Comparison of ENCODE assay signal across 12 mouse cellular contexts in genomic region chr13:56770786-56771185, GRCm38 (mm10). TPM values are rescaled to one million over a fixed set of nuclear protein-coding genes. Genes with fewer than 3 reads are reported as not detected.
DNase-seq lines count a peak whose midpoint lies in the region; ATAC-seq and TF ChIP-seq lines count a peak whose summit lies in the region.
"Had no signal": no experiment of that assay in that cellular context is flagged by ENCODE, and none has a peak within 500 bp of the region (broad histone marks: within the 10 kb centered on the region; RNA-seq: fewer than 3 reads in every experiment).

No protein-coding gene starts in this region.

- no peak overlapping the region for H3K27ac ChIP-seq in gastrocnemius, adult 2 months
- H3K27ac ChIP-seq in lung, embryonic 14.5 days (ENCODE audit: low read depth), result 0 out of 2 replicates have a peak overlapping the region, but pooled peaks have one; percentile 11
- H3K27ac ChIP-seq in forebrain, embryonic 11.5 days (ENCODE audit: low read depth, low read length), result peak overlapping the region; percentile 76
- peak overlapping the region; percentile 23 for H3K27ac ChIP-seq in midbrain, embryonic 16.5 days (ENCODE audit: low read length)
- H3K27ac ChIP-seq: liver, embryonic 13.5 days had no signal

- H3K4me2 ChIP-seq in lung, embryonic 14.5 days, result no peak overlapping the region
- H3K4me2 ChIP-seq in forebrain, embryonic 11.5 days (ENCODE audit: low read depth, low read length, severe bottlenecking), result no peak overlapping the region
- no peak overlapping the region for H3K4me2 ChIP-seq in midbrain, embryonic 16.5 days (ENCODE audit: low read length)
- H3K4me2 ChIP-seq: liver, embryonic 13.5 days had no signal

- no peaks in the 10 kb centered on the region for H3K9me3 ChIP-seq in lung, embryonic 14.5 days (ENCODE audit: low read depth, low read length)
- H3K9me3 ChIP-seq in forebrain, embryonic 11.5 days (ENCODE audit: control insufficient read depth, low read length), result no peaks in the 10 kb centered on the region
- H3K9me3 ChIP-seq in midbrain, embryonic 16.5 days (replicated peaks; ENCODE audit: control insufficient read depth, low read length, poor library complexity, severe bottlenecking), result no peaks in the 10 kb centered on the region
- H3K9me3 ChIP-seq: liver, embryonic 13.5 days had no signal

- H3K9ac ChIP-seq in lung, embryonic 14.5 days, result no peak overlapping the region
- H3K9ac ChIP-seq in forebrain, embryonic 11.5 days (ENCODE audit: low read length), result no peak overlapping the region
- H3K9ac ChIP-seq in midbrain, embryonic 16.5 days (ENCODE audit: low read depth, low read length), result no peak overlapping the region
- H3K9ac ChIP-seq: liver, embryonic 13.5 days had no signal

- intact Hi-C loops in gastrocnemius, adult 2 months (cut with DNase I), result no loop called here

- no peak for ATAC-seq in lung, embryonic 14.5 days (ENCODE audit: insufficient read depth)
- no peak for ATAC-seq in forebrain, embryonic 11.5 days (replicated peaks; ENCODE audit: low FRiP score)
- no peak for ATAC-seq in midbrain, embryonic 16.5 days
- ATAC-seq: Patski had no signal

- DNase-seq in gastrocnemius, adult 2 months, result no peak
- no peak for DNase-seq in gastrocnemius, postnatal 10 days
- DNase-seq in lung, embryonic 14.5 days, result no peak
- no peak for DNase-seq in lung, postnatal 25 days (ENCODE audit: low spot score)
- no peak for DNase-seq in forebrain, embryonic 11.5 days (ENCODE audit: low spot score)
- DNase-seq in ovary, postnatal 36 days (ENCODE audit: low spot score), result no peak
- DNase-seq in left cerebral cortex, adult 9 months (ENCODE audit: low spot score in 2 of 2), result no peak
- DNase-seq: liver, embryonic 13.5 days had no signal

- no peaks in the 10 kb centered on the region for H3K27me3 ChIP-seq in lung, embryonic 14.5 days (ENCODE audit: insufficient read depth, low read length)
- no peaks in the 10 kb centered on the region for H3K27me3 ChIP-seq in forebrain, embryonic 11.5 days (ENCODE audit: control insufficient read depth, insufficient read depth, low read length)
- H3K27me3 ChIP-seq in midbrain, embryonic 16.5 days (ENCODE audit: control insufficient read depth, insufficient read depth, low read depth, low read length), result no peaks in the 10 kb centered on the region
- H3K27me3 ChIP-seq: Patski had no signal

- peak; percentile 18; the same call in 1 of the 2 replicates for TF ChIP-seq CTCF in gastrocnemius, adult 2 months (IDR thresholded peaks at IDR 0.05)
- TF ChIP-seq CTCF in lung, embryonic 14.5 days (IDR thresholded peaks at IDR 0.05; ENCODE audit: low read depth), result peak; percentile 34

- no peak overlapping the region for H3K4me3 ChIP-seq in gastrocnemius, adult 2 months
- no peak overlapping the region for H3K4me3 ChIP-seq in lung, embryonic 14.5 days (ENCODE audit: low read depth, low read length)
- no peak overlapping the region for H3K4me3 ChIP-seq in forebrain, embryonic 11.5 days (ENCODE audit: low read depth, low read length)
- no peak overlapping the region for H3K4me3 ChIP-seq in midbrain, embryonic 16.5 days (ENCODE audit: low read depth, low read length)
- H3K4me3 ChIP-seq: liver, embryonic 13.5 days; megakaryocyte, embryonic 14.5 days had no signal

- H3K4me1 ChIP-seq in lung, embryonic 14.5 days (ENCODE audit: insufficient read depth), result no peaks in the 10 kb centered on the region
- H3K4me1 ChIP-seq in forebrain, embryonic 11.5 days (replicated peaks; ENCODE audit: control insufficient read depth, insufficient read depth, low read length), result peaks cover 15% of the 10 kb centered on the region; the same call in 1 of the 2 replicates
- H3K4me1 ChIP-seq in midbrain, embryonic 16.5 days (ENCODE audit: control insufficient read depth, insufficient read depth, low read length), result peaks cover 32% of the 10 kb centered on the region
- H3K4me1 ChIP-seq: liver, embryonic 13.5 days had no signal

- WGBS in lung, embryonic 14.5 days, result 61% methylated on average over 5 of the region's 5 CpGs
- WGBS in forebrain, embryonic 11.5 days, result 75% methylated on average over 5 of the region's 5 CpGs
- 65% methylated on average over 5 of the region's 5 CpGs for WGBS in midbrain, embryonic 16.5 days

- no peaks in the 10 kb centered on the region for H3K36me3 ChIP-seq in lung, embryonic 14.5 days (ENCODE audit: insufficient read depth)
- no peaks in the 10 kb centered on the region for H3K36me3 ChIP-seq in forebrain, embryonic 11.5 days (ENCODE audit: control insufficient read depth, insufficient read depth, low read length)
- H3K36me3 ChIP-seq in midbrain, embryonic 16.5 days (ENCODE audit: control insufficient read depth, insufficient read depth, low read length), result no peaks in the 10 kb centered on the region
- H3K36me3 ChIP-seq: liver, embryonic 13.5 days had no signal

RNA-seq across cellular contexts. Expression of gene Gm45623, which starts 17.2 kb away (rescaled TPM):
- total RNA-seq in gastrocnemius, adult 2 months (2021), result not detected
- total RNA-seq in gastrocnemius, postnatal 10 days (2021), result not detected
- polyA plus RNA-seq in lung, embryonic 14.5 days (2014; fragmentation: Nextera tagmentation; extraction: Ambion mirVana), result 4.6 and 5.0 TPM in 2 replicates
- polyA plus RNA-seq in forebrain, embryonic 11.5 days (2014; fragmentation: Nextera tagmentation; extraction: Ambion mirVana), result not detected in 2 replicates
- 3.0 and 4.5 TPM in 2 replicates for polyA plus RNA-seq in midbrain, embryonic 16.5 days (2015; fragmentation: Nextera tagmentation; extraction: Ambion mirVana)
- total RNA-seq: granulocyte monocyte progenitor cell, adult 5-6 weeks had no signal
- polyA plus RNA-seq: liver, embryonic 13.5 days; Patski had no signal
